Mouse (Mus musculus): ENCODE measurements around the gene Borcs7.

GRCm38 (mm10) chr19:46696943-46697342 is 7.2 kb downstream of the Borcs7 start:
- TF ChIP-seq POLR2A (IDR thresholded peaks at IDR 0.05; ENCODE audit: low read depth, low read length) (no peak), CTCF (IDR thresholded peaks at IDR 0.05; ENCODE audit: extremely low read depth, insufficient read length, insufficient replicate concordance, low read depth, low read length) (no peak)

All from small intestine, adult 2 months (tissue).